Mouse (Mus musculus) retina, adult 2 months (tissue): ENCODE results near the gene Crocc2.

ENCODE experiments used
- DNase-seq: peaks from one replicate; pipeline ENCODE4 v3.0.0-alpha.2; 2012; ENCODE audit warnings: low read depth, low spot score

Gene Crocc2

DNA sequence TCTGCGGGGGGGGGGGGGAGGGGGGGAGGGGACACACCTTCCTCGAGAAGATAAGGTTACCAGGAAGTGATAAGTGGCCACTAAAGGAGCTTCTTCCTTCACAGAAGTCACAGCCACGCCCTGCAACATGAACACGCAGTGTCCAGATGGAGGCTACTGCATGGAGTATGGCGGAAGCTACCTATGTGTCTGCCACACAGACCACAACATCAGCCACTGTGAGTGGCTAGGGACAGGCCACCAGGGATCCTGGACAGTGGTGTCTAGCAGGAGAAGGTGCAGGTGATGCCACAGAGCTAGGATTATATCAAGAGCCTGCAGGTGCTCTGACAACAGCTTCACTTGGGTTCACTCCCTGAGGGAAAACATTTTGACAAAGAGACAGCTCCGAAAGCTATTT lies 103.2 kb downstream of the Crocc2 start:
- no peak for DNase-seq

DNA sequence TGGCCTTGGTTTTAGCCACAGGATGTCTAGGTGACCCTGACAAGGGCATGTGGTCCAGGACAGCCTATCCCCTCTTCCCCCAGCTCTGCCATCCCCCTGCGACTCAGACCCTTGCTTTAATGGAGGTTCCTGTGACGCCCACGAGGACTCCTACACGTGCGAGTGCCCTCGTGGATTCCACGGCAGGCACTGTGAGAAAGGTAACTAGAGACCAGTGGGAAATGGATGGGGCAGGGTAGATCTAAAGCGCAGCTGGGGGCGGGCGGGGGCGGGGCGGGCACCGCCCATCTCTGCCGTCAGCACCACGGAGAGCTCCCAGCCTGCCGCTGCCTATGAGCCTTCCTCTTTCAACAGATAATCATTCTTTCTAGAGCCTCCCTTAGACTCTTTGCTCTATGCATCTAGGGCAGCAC lies 103.9 kb downstream of the Crocc2 start:
- DNase-seq, result no peak

DNA sequence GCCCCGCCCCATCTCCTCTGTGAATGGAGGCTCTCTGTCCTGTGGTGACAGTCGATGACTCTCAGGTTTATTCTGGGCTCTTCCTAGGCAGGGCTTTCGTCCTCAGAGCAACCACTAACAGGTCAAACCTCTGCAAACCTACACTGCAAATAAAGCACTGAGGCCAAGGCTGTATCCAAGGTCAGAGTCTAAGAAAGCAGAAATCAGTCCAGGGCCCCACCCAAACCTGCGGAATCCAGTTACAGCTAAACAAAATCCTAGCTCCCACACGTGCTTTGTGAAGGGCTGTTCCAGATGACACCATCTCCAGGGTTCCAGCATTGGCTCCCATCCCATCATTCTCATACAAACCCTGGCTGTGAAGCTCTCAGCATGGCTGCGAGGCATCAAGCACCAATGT lies 107.0 kb downstream of the Crocc2 start:
- DNase-seq, result no peak

DNA sequence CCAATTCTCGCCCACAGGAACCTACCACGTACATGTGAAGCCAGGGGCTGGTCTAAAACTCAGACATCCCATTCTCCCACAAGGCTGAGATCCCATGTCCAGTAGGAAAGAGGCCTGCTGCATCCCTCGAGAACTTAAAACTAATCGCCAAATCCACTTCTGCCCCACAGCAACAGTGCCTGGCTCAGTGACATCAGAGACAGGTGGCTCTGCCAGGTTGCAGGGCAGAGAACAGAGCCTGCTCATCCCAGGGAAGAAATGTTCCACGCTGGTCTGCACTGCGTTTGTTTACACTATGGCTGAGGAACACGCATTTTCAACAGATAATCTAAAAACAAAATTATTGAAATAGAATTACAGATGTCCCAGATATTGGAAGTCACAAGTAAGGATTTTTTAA lies 108.5 kb downstream of the Crocc2 start:
- no peak for DNase-seq
